Mouse (Mus musculus) forebrain, embryonic 11.5 days (tissue): ENCODE results near the gene Zmpste24. TPM values are rescaled to one million over a fixed set of nuclear protein-coding genes. Genes with fewer than 3 reads are reported as not detected.

ENCODE experiments used
- ATAC-seq: fragments of 200-750 bp; cut with Nextera tagmentation; replicated peaks from 2 replicates; pipeline ENCODE4 v1.8.0; 2017; ENCODE audit warnings: moderate TSS enrichment; ENCODE audit not compliant: low FRiP score
- DNase-seq: peaks from one replicate; pipeline ENCODE4 v3.0.0-alpha.2; 2017; ENCODE audit warnings: low spot score
- H3K27ac ChIP-seq: fragments of 300-500 bp; sonication (generic); 2 replicates; pipeline ENCODE4 v1.5.1; 2014; ENCODE audit warnings: low read depth, low read length
- H3K27me3 ChIP-seq: fragments of 300-500 bp; sonication (generic); 2 replicates; pipeline ENCODE4 v1.6.1; 2014; ENCODE audit warnings: mild to moderate bottlenecking, low read length, mixed read lengths; ENCODE audit not compliant: control insufficient read depth, insufficient read depth
- H3K36me3 ChIP-seq: fragments of 300-500 bp; sonication (generic); 2 replicates; pipeline ENCODE4 v1.6.1; 2014; ENCODE audit warnings: mild to moderate bottlenecking, low read length, moderate library complexity, mixed read lengths; ENCODE audit not compliant: control insufficient read depth, insufficient read depth
- H3K4me1 ChIP-seq: fragments of 300-500 bp; sonication (generic); replicated peaks from 2 replicates; pipeline ENCODE4 v1.6.1; 2014; ENCODE audit warnings: low read length, mixed read lengths; ENCODE audit not compliant: control insufficient read depth, insufficient read depth
- H3K4me2 ChIP-seq: fragments of 300-500 bp; sonication (generic); 2 replicates; pipeline ENCODE4 v1.6.1; 2014; ENCODE audit warnings: low read depth, mild to moderate bottlenecking, low read length, moderate library complexity, mixed read lengths; ENCODE audit not compliant: severe bottlenecking
- H3K4me3 ChIP-seq: fragments of 300-500 bp; sonication (generic); 2 replicates; pipeline ENCODE4 v1.5.1; 2014; ENCODE audit warnings: low read depth, low read length
- H3K9ac ChIP-seq: fragments of 300-500 bp; sonication (generic); 2 replicates; pipeline ENCODE4 v1.6.1; 2014; ENCODE audit warnings: low read length
- H3K9me3 ChIP-seq: fragments of 300-500 bp; sonication (generic); 2 replicates; pipeline ENCODE4 v1.6.1; 2016; ENCODE audit warnings: low read length, mixed read lengths; ENCODE audit not compliant: control insufficient read depth
- WGBS: fragments of 180-500 bp; shearing (Covaris S2); extraction: QIAGEN DNeasy Blood & Tissue Kit; methylation state at CpG from one replicate; pipeline ENCODE4 v1.1.7; 2014; 5-methylcytosine and 5-hydroxymethylcytosine counted together
- polyA plus RNA-seq: library from polyadenylated mRNA; unstranded; fragments of >200 nt; fragmentation: Nextera tagmentation; extraction: Ambion mirVana; gene quantifications from 2 replicates; pipeline ENCODE4 v1.2.1, GENCODE M21; 2014

The Zmpste24 gene
- polyA plus RNA-seq, result 25.5 TPM in 2 replicates

DNA sequence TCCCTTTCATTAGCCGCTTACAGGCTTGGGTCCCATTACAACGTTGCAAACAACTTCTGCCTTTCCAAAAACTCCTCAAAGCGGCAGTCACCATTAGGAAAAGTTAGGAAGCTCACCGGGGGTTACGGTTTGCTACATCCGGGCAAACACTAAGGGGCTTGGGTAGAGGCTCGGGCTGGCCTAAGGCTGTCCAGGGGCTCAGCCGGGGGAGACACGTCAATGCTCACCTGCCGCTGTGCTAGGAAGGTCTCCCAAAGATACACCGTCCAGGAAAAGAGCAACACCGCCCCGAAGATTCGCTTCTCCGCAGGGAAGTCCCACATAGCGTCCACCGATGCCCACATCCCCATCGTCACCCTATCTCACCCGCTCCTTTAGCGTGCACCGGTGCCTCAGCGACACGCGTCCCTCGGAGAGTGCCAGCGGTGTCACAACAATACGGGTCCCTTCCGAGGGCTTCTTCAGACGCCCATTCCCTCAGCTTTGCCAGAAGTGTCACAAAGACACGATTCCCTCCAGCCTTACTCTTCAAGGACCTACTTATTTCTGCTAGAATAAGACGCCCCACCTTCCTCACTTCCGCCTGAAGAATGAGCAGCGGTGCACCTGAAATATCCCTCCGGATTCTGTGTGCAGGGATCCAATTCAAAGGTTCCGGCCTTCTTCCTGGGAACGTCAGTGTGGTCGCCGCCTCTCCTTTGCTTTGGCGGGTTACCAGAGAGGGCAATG, at the start of gene Zmpste24:
TSS of gene Zmpste24 (minus strand) at position 592 of the 729 bp plus-strand sequence.
- DNase-seq (peak; percentile 90), ATAC-seq (peak; percentile 87)
- H3K9me3 ChIP-seq, result no peaks in the 10 kb centered on the region
- H3K27me3 ChIP-seq, result no peaks in the 10 kb centered on the region
- peak within 1 kb of the TSS; percentile 74 for H3K4me3 ChIP-seq
- H3K4me2 ChIP-seq, result peak within 1 kb of the TSS; percentile 72
- H3K9ac ChIP-seq, result peak within 1 kb of the TSS; percentile 74
- 0 out of 2 replicates have a peak within 1 kb of the TSS, but pooled peaks have one; percentile 18 for H3K27ac ChIP-seq
- H3K4me1 ChIP-seq, result no peaks in the 10 kb centered on the region; the same call in 1 of the 2 replicates
- under 1% methylated on average over 39 of the region's 39 CpGs for WGBS
- H3K36me3 ChIP-seq, result peaks cover 6% of the 10 kb centered on the region; the same call in 1 of the 2 replicates

DNA sequence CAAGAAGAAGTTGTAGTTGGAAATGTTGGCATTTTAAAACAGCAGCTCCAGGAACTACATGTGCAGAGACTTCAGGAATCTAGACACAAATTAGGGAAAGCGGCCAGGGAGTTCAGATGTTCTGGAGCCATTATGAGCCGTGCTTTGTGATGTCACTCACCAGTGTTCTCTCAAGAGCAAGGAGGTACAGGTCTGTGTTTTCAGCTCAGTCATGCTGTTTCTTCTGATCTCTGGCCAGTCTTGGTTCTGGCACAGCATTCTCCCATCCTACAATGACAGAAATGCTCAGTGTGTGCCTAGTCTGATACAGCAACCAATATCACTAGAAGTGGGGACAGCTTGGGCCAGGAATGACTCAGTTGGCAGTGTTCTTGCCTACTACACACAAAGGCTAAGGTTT, 11.1 kb upstream of the Zmpste24 start, which contains the start of gene Tmco2:
TSS of gene Tmco2 (minus strand) at position 101 of the 400 bp plus-strand sequence.
- 91% methylated on average over 2 of the region's 2 CpGs for WGBS

DNA sequence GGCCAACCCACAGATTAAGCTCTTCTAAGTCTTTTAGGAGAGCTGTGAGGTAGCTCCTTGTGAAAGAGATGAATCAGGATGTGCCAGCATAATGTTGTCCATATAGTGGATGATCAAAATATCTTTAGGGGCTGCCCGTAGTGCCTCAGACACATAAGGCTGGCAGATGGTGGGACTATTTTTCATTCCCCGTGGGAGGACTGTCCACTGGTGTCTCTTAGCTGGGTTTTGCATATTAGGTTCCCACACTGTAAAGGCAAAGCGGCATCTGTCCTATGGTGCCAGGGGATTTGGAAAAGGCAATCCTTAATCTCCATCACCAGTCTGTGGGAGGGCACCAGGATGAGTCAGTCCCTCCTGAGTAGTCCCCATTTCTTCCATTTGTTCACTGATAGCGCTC, 5.3 kb upstream of the Zmpste24 start:
- Histone ChIP-seq H3K4me2 (no peak overlapping the region), H3K9ac (no peak overlapping the region), H3K27me3 (no peaks in the 10 kb centered on the region), H3K9me3 (no peaks in the 10 kb centered on the region), H3K4me1 (no peaks in the 10 kb centered on the region), H3K4me3 (no peak overlapping the region), H3K27ac (no peak overlapping the region), H3K36me3 (no peaks in the 10 kb centered on the region)
- no peak for DNase-seq
- 86% methylated on average over 4 of the region's 4 CpGs for WGBS
- no peak for ATAC-seq

More for the DNA sequence above, 11.1 kb upstream of the Zmpste24 start, which contains the start of gene Tmco2:
- H3K36me3 ChIP-seq, result no peaks in the 10 kb centered on the region
- H3K9me3 ChIP-seq, result no peaks in the 10 kb centered on the region
- no peak for DNase-seq
- H3K4me2 ChIP-seq, result no peak within 1 kb of the TSS
- H3K9ac ChIP-seq, result no peak within 1 kb of the TSS
- no peaks in the 10 kb centered on the region for H3K27me3 ChIP-seq
- no peaks in the 10 kb centered on the region for H3K4me1 ChIP-seq
- H3K27ac ChIP-seq, result no peak within 1 kb of the TSS
- H3K4me3 ChIP-seq, result no peak within 1 kb of the TSS
- ATAC-seq, result no peak

DNA sequence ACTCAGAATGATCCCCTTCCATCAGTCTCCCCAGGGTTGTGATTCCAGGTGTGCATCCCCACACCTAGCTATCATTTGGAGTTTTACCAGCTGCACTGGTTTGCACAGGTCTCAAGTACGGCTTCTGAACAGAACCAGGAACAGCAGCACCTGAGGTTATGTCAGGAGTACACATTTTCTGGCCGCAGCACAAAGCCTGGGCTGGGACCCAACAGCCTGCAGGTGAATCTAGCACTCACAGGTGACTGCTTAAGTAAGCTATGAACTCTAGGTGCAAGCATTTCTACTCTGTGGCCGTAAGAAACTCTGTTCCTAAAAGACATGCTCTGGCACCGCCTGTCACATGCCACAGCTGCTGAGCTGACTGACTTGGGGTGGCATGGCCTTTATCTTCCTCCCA, 7.8 kb downstream of the Zmpste24 start:
- 94% methylated on average over 4 of the region's 4 CpGs for WGBS
- H3K36me3 ChIP-seq, result peaks cover 8% of the 10 kb centered on the region; the same call in 1 of the 2 replicates
- no peaks in the 10 kb centered on the region for H3K27me3 ChIP-seq
- H3K27ac ChIP-seq, result no peak overlapping the region
- H3K9ac ChIP-seq, result no peak overlapping the region
- ATAC-seq, result no peak
- no peak overlapping the region for H3K4me2 ChIP-seq
- H3K4me1 ChIP-seq, result no peaks in the 10 kb centered on the region
- H3K9me3 ChIP-seq, result no peaks in the 10 kb centered on the region
- no peak overlapping the region for H3K4me3 ChIP-seq
- DNase-seq, result no peak

DNA sequence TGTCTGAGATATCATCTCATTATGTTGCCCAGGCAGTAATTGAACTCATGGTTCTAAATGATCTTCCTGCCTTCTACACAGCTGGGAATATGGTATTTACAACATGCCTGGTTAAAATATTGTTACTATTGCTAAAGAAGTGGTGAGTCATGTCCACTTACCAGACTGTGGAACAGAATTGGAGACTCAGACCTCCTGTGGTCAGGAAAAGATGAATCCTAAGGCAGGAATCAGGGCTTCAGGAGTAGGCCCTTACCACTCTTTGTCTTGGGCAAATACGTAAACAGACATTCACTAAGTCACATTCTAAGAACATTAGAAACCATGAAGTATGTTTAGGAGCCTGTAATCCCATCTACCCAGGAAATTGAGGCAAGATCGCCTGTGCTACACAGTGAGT, 9.3 kb downstream of the Zmpste24 start:
- peaks cover 3% of the 10 kb centered on the region; the same call in 1 of the 2 replicates for H3K36me3 ChIP-seq
- H3K4me2 ChIP-seq, result no peak overlapping the region

DNA sequence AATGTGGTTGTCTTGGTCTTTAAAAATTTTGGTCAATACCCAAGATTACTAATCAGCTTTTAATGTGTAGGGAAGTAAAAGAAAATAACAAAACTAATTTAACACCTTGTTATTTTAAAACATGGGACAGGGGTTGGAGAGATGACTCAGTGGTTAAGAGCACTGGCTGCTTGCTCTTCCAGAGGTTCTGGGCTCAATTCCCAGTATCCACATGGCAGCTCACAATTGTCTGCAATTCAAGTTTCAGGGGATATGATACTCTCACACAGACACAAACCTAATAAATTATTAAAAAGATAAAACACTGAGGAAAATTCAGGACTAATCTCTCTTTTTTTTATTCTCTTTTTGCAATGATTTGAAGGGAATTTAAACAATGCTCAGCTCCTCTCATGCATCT, 13.5 kb downstream of the Zmpste24 start:
- H3K9ac ChIP-seq, result no peak overlapping the region
- no peak overlapping the region for H3K27ac ChIP-seq
- H3K4me1 ChIP-seq, result no peaks in the 10 kb centered on the region
- H3K4me2 ChIP-seq, result no peak overlapping the region
- H3K27me3 ChIP-seq, result no peaks in the 10 kb centered on the region
- peaks cover 2% of the 10 kb centered on the region for H3K36me3 ChIP-seq
- H3K4me3 ChIP-seq, result no peak overlapping the region
- H3K9me3 ChIP-seq, result no peaks in the 10 kb centered on the region
- ATAC-seq (no peak), DNase-seq (no peak)

More for the DNA sequence above, 9.3 kb downstream of the Zmpste24 start:
- ATAC-seq (no peak), DNase-seq (no peak)
- no peak overlapping the region for H3K4me3 ChIP-seq
- WGBS, result 94% methylated on average over 2 of the region's 2 CpGs
- H3K4me1 ChIP-seq, result no peaks in the 10 kb centered on the region
- no peak overlapping the region for H3K9ac ChIP-seq
- H3K27me3 ChIP-seq, result no peaks in the 10 kb centered on the region
- no peak overlapping the region for H3K27ac ChIP-seq
- H3K9me3 ChIP-seq, result no peaks in the 10 kb centered on the region

DNA sequence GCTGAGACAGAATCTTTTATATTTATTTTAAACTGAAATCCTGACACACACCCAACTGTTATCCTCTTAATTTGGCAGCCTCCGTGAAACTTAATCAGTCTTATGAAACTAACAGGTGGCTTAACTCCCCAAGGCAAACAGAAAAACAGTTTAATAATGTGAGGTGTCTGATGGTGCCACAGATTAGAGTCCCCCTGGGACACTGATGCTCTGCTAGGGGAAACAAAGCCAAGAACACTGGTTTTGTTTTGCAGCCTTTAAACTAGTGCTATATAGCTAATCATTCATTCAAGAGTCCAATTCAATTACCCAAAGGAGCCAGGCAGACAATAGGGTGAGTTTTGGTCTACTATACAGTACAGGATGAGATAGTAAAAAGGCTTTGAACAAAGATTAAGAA, 17.6 kb downstream of the Zmpste24 start:
- no peak overlapping the region for H3K9ac ChIP-seq
- no peaks in the 10 kb centered on the region for H3K27me3 ChIP-seq
- no peak overlapping the region for H3K4me2 ChIP-seq
- H3K9me3 ChIP-seq, result no peaks in the 10 kb centered on the region
- H3K4me3 ChIP-seq, result no peak overlapping the region
- ATAC-seq (no peak), DNase-seq (no peak)
- no peaks in the 10 kb centered on the region for H3K4me1 ChIP-seq
- H3K27ac ChIP-seq, result no peak overlapping the region
- H3K36me3 ChIP-seq, result peaks cover 4% of the 10 kb centered on the region
- WGBS, result 93% methylated on average over 1 of the region's 1 CpGs

DNA sequence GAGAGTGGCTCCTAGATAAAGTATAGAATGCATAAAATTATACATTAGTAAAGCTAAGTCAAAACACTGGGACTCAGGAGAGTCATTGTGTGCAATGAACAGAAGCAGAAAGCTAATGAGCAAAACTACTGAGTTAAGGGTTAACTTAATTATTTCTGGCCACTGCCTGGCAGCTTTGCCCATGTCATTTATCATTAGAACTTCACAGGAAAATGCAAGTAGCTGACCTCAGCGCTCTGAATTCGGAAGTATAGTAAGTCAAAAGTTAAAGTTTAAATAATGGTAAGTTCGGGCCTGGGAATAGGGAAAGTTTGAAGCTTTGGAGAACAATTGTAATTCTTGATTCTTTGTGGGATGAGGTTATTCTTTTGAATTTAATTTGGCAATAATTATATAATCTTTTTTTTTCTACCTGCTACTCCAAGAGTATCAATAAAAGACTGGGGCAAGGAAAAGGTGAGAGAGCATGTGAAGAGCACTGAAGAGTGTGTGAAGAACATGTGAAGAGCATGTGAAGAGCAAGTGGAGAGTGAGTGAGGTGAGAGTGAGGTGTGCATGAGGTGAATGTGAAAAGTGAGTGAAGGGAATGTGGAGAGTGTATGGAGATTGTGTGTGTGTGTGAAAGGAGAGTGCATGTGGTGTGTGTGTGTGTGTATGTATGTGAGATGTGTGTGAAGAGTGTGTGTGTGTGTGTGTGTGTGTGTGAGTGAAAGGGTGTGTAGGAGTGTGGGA, 20.0 kb downstream of the Zmpste24 start:
- no peak overlapping the region for H3K4me2 ChIP-seq
- no peak for DNase-seq
- no peak overlapping the region for H3K27ac ChIP-seq
- WGBS, result 89% methylated on average over 3 of the region's 3 CpGs
- no peaks in the 10 kb centered on the region for H3K27me3 ChIP-seq
- no peak overlapping the region for H3K4me3 ChIP-seq
- H3K9me3 ChIP-seq, result no peaks in the 10 kb centered on the region
- no peak for ATAC-seq
- no peak overlapping the region for H3K9ac ChIP-seq
- peaks cover 4% of the 10 kb centered on the region for H3K36me3 ChIP-seq
- H3K4me1 ChIP-seq, result no peaks in the 10 kb centered on the region
